24 mouse cellular contexts compared by ENCODE assay signal in the genomic region with DNA sequence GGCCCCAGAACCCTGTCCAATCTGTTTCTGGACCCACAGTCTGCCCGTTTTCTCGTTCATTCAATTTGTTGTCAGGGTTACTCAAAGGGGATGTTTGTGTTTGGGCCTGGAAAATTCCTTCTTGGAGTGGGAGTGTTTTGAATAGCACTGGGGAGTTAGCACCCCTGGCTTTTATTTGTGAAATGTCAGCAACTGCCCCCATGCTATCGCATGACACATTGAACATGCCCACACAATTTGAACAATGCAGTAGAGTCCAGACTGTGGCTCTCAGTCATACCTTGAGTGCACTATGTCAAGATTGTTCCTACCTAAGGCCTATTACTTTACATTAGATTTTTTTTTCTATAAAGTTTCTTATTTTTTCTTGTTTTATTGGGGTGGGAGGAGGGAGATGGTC.
"Had no signal": no experiment of that assay in that cellular context is flagged by ENCODE, and none has a peak within 500 bp of the region (broad histone marks: within the 10 kb centered on the region; RNA-seq: fewer than 3 reads in every experiment).

No protein-coding gene starts in this region.

- ATAC-seq: forebrain, postnatal 0 days; hindbrain, postnatal 0 days; intestine, embryonic 16.5 days; liver, embryonic 12.5 days had no signal

- H3K4me1 ChIP-seq: liver, embryonic 12.5 days had no signal

- H3K4me2 ChIP-seq: heart, embryonic 11.5 days; heart, embryonic 13.5 days; heart, embryonic 15.5 days; hindbrain, embryonic 13.5 days; hindbrain, embryonic 15.5 days; limb, embryonic 13.5 days; limb, embryonic 15.5 days; liver, embryonic 12.5 days had no signal

- DNase-seq: forebrain, postnatal 0 days; gastrocnemius, postnatal 14 days; gastrocnemius, postnatal 36 days; heart, adult 11 months; heart, adult 2 months; heart, postnatal 14 days; heart, postnatal 36 days; kidney, adult 18-20 months; kidney, adult 9 months; kidney, postnatal 25 days; layer of hippocampus, adult 9-11 months; layer of hippocampus, postnatal 36 days; left cerebral cortex, postnatal 4 days had no signal

- H3K36me3 ChIP-seq: heart, embryonic 13.5 days; heart, embryonic 15.5 days; hindbrain, embryonic 13.5 days; hindbrain, embryonic 15.5 days; limb, embryonic 13.5 days; limb, embryonic 15.5 days; liver, embryonic 12.5 days had no signal

- H3K4me3 ChIP-seq: heart, adult 2 months; heart, embryonic 13.5 days; heart, embryonic 15.5 days; hindbrain, embryonic 13.5 days; hindbrain, embryonic 15.5 days; limb, embryonic 13.5 days; limb, embryonic 15.5 days; liver, embryonic 12.5 days had no signal

- H3K9ac ChIP-seq: forebrain, postnatal 0 days; heart, embryonic 13.5 days; heart, embryonic 15.5 days; hindbrain, embryonic 13.5 days; hindbrain, embryonic 15.5 days; limb, embryonic 13.5 days; limb, embryonic 15.5 days; liver, embryonic 12.5 days; liver, embryonic 14.5 days had no signal

- H3K27me3 ChIP-seq: heart, embryonic 13.5 days; heart, embryonic 15.5 days; hindbrain, embryonic 13.5 days; hindbrain, embryonic 15.5 days; limb, embryonic 13.5 days; limb, embryonic 15.5 days; liver, embryonic 12.5 days had no signal

- H3K27ac ChIP-seq: heart, adult 2 months; heart, embryonic 13.5 days; heart, embryonic 15.5 days; hindbrain, embryonic 13.5 days; hindbrain, embryonic 15.5 days; hindbrain, postnatal 0 days; limb, embryonic 13.5 days; limb, embryonic 15.5 days; liver, embryonic 12.5 days; liver, embryonic 14.5 days had no signal

- H3K9me3 ChIP-seq: heart, embryonic 13.5 days; heart, embryonic 15.5 days; hindbrain, embryonic 13.5 days; hindbrain, embryonic 15.5 days; limb, embryonic 13.5 days; limb, embryonic 15.5 days; liver, embryonic 12.5 days had no signal
